Mouse (Mus musculus) heart, postnatal 0 days (tissue): ENCODE results near the gene Man2b2. TPM values are rescaled to one million over a fixed set of nuclear protein-coding genes. Genes with fewer than 3 reads are reported as not detected.

Experiments
- ATAC-seq: fragments of 200-750 bp; cut with Nextera tagmentation; 2 replicates; pipeline ENCODE4 v1.8.0; 2017; ENCODE audit warnings: low read depth, moderate number of reproducible peaks, moderate library complexity; ENCODE audit not compliant: insufficient read depth
- DNase-seq: peaks from one replicate; pipeline ENCODE4 v3.0.0-alpha.2; 2016; ENCODE audit warnings: low spot score
- H3K27ac ChIP-seq: fragments of 300-500 bp; sonication (generic); 2 replicates; pipeline ENCODE4 v1.5.1; 2014; ENCODE audit warnings: low read depth, mild to moderate bottlenecking
- H3K27me3 ChIP-seq: fragments of 300-500 bp; sonication (generic); 2 replicates; pipeline ENCODE4 v1.6.1; 2014; ENCODE audit warnings: low read length, mixed read lengths; ENCODE audit not compliant: control insufficient read depth, insufficient read depth
- H3K36me3 ChIP-seq: fragments of 300-500 bp; sonication (generic); replicated peaks from 2 replicates; pipeline ENCODE4 v1.6.1; 2014; ENCODE audit warnings: low read length, mixed read lengths; ENCODE audit not compliant: control insufficient read depth, insufficient read depth
- H3K4me1 ChIP-seq: fragments of 300-500 bp; sonication (generic); 2 replicates; pipeline ENCODE4 v1.6.1; 2014; ENCODE audit warnings: antibody characterized with exemption; ENCODE audit not compliant: control insufficient read depth, insufficient read depth
- H3K4me2 ChIP-seq: fragments of 300-500 bp; sonication (generic); 2 replicates; pipeline ENCODE4 v1.6.1; 2014; ENCODE audit warnings: low read depth, mild to moderate bottlenecking, low read length, moderate library complexity
- H3K4me3 ChIP-seq: fragments of 300-500 bp; sonication (generic); 2 replicates; pipeline ENCODE4 v1.5.1; 2014; ENCODE audit warnings: low read depth, low read length
- H3K9ac ChIP-seq: fragments of 300-500 bp; sonication (generic); replicated peaks from 2 replicates; pipeline ENCODE4 v1.6.1; 2014; ENCODE audit warnings: low read depth, low read length, mixed read lengths
- H3K9me3 ChIP-seq: fragments of 300-500 bp; sonication (generic); replicated peaks from 2 replicates; pipeline ENCODE4 v1.6.1; 2016; ENCODE audit warnings: low read length; ENCODE audit not compliant: control insufficient read depth
- CTCF ChIP-seq: IDR thresholded peaks from 2 replicates; pipeline ENCODE4 v1.5.1; 2016; ENCODE audit warnings: antibody characterized with exemption, control low read depth, low read depth
- EP300 ChIP-seq: IDR thresholded peaks from 2 replicates; pipeline ENCODE4 v1.6.1; 2016; ENCODE audit warnings: antibody characterized with exemption, low read depth
- WGBS: fragments of 180-500 bp; shearing (Covaris S2); extraction: QIAGEN DNeasy Blood & Tissue Kit; methylation state at CpG from one replicate; pipeline ENCODE4 v1.1.7; 2014; 5-methylcytosine and 5-hydroxymethylcytosine counted together
- polyA plus RNA-seq: library from polyadenylated mRNA; unstranded; fragments of >200 nt; fragmentation: Nextera tagmentation; extraction: Ambion mirVana; gene quantifications from 2 replicates; pipeline ENCODE4 v1.2.1, GENCODE M21; 2015
- total RNA-seq: library from RNA; depleted of rRNA; stranded (reverse); fragments of >200 nt; gene quantifications from 2 replicates; pipeline ENCODE4 v1.2.3, GENCODE M21; 2014; ENCODE audit warnings: low replicate concordance; rRNA removed

Gene Man2b2
- total and polyA plus RNA-seq, 2 experiments from 2014 or later = 11.0 to 18.0 TPM

GRCm38 (mm10) chr5:36759848-36760247 lies 70.6 kb downstream of the Man2b2 start:
- Histone ChIP-seq H3K36me3 (no peaks in the 10 kb centered on the region), H3K9ac (no peak overlapping the region), H3K4me3 (no peak overlapping the region), H3K4me2 (no peak overlapping the region), H3K9me3 (no peaks in the 10 kb centered on the region), H3K27ac (no peak overlapping the region), H3K4me1 (no peaks in the 10 kb centered on the region), H3K27me3 (no peaks in the 10 kb centered on the region)
- no peak for TF ChIP-seq EP300
- TF ChIP-seq CTCF = no peak
- WGBS = 63% methylated on average over 4 of the region's 4 CpGs
- DNase-seq (no peak), ATAC-seq (no peak)

- 75% methylated on average over 5 of the region's 5 CpGs for WGBS
These were observed 73.4 kb downstream of the Man2b2 start for GRCm38 (mm10) chr5:36757033-36757432.

More at GRCm38 (mm10) chr5:36757033-36757432, 73.4 kb downstream of the Man2b2 start:
- no peak overlapping the region for H3K27ac ChIP-seq
- no peak overlapping the region for H3K4me3 ChIP-seq
- H3K9ac ChIP-seq = no peak overlapping the region
- no peaks in the 10 kb centered on the region for H3K27me3 ChIP-seq
- DNase-seq = no peak
- no peaks in the 10 kb centered on the region for H3K9me3 ChIP-seq
- no peak overlapping the region for H3K4me2 ChIP-seq
- H3K4me1 ChIP-seq = no peaks in the 10 kb centered on the region
- no peak for ATAC-seq
- TF ChIP-seq CTCF (peak; percentile 49), EP300 (no peak)
- H3K36me3 ChIP-seq = no peaks in the 10 kb centered on the region

Other genes starting within 250 kb of the Man2b2 start
- 3.9 and 10.2 TPM in 2 replicates for gene Tbc1d14, start 237.4 kb downstream of the Man2b2 start, total RNA-seq
- gene Tbc1d14, start 237.4 kb downstream of the Man2b2 start, polyA plus RNA-seq = 7.7 and 8.3 TPM in 2 replicates
- gene D5Ertd579e, start 134.6 kb downstream of the Man2b2 start, total RNA-seq = 52.6 and 81.9 TPM in 2 replicates
- gene D5Ertd579e, start 134.6 kb downstream of the Man2b2 start, polyA plus RNA-seq = 21.8 and 28.5 TPM in 2 replicates
- gene Bloc1s4, start 82.0 kb downstream of the Man2b2 start, total RNA-seq = 7.5 and 14.8 TPM in 2 replicates
- gene Bloc1s4, start 82.0 kb downstream of the Man2b2 start, polyA plus RNA-seq = 18.4 and 18.5 TPM in 2 replicates
- gene Mrfap1, start 33.9 kb downstream of the Man2b2 start, total RNA-seq = 222 and 245 TPM in 2 replicates
- gene Mrfap1, start 33.9 kb downstream of the Man2b2 start, polyA plus RNA-seq = 247 and 260 TPM in 2 replicates
- gene Ppp2r2c, start 37.9 kb upstream of the Man2b2 start, total RNA-seq = 0.12 TPM in 1 of 2 replicates, not detected in the other
- gene Ppp2r2c, start 37.9 kb upstream of the Man2b2 start, polyA plus RNA-seq = 0.04 TPM in 1 of 2 replicates, not detected in the other
- gene Wfs1, start 158.6 kb upstream of the Man2b2 start, total RNA-seq = 17.6 and 18.3 TPM in 2 replicates
- 14.6 and 14.7 TPM in 2 replicates for gene Wfs1, start 158.6 kb upstream of the Man2b2 start, polyA plus RNA-seq